Mouse (Mus musculus) MEL (cell line): Measurements from ENCODE around the gene Rapgef4. TPM values are rescaled to one million over a fixed set of nuclear protein-coding genes. Genes with fewer than 3 reads are reported as not detected.

Experiments
- DNase-seq: peaks from one replicate; pipeline ENCODE4 v3.0.0; 2011; ENCODE audit warnings: low read depth, low spot score
- H3K27ac ChIP-seq: 2 replicates; pipeline ENCODE4 v1.5.1; 2012; ENCODE audit warnings: low read depth, mild to moderate bottlenecking, control low read depth, low read length, moderate library complexity; ENCODE audit not compliant: control insufficient read depth
- H3K27me3 ChIP-seq, 2 experiments: fragments of 150-350 bp in 1 of 2; sonication (generic) in 1 of 2; 2 replicates each; pipeline ENCODE4 v1.6.1; 2012; ENCODE audit warnings: low read length in 2 of 2, mild to moderate bottlenecking in 2 of 2, improper control_type of control experiment in 1 of 2, moderate library complexity in 1 of 2; ENCODE audit not compliant: insufficient read depth in 2 of 2, control insufficient read depth in 1 of 2
- H3K36me3 ChIP-seq, 2 experiments: 2 replicates each; pipeline ENCODE4 v1.6.1; 2012 to 2014; ENCODE audit warnings: low read length in 2 of 2, improper control_type of control experiment in 1 of 2, inconsistent platforms in 1 of 2, mild to moderate bottlenecking in 1 of 2; ENCODE audit not compliant: insufficient read depth in 2 of 2, control insufficient read depth in 1 of 2
- H3K4me1 ChIP-seq, 2 experiments: fragments of 150-350 bp in 1 of 2; sonication (generic) in 1 of 2; 2 replicates each; pipeline ENCODE4 v1.6.1; 2012; ENCODE audit warnings: low read length in 2 of 2, improper control_type of control experiment in 1 of 2, mild to moderate bottlenecking in 1 of 2; ENCODE audit not compliant: insufficient read depth in 2 of 2, control insufficient read depth in 1 of 2
- H3K4me3 ChIP-seq, 2 experiments: fragments of 150-350 bp in 1 of 2; sonication (generic) in 1 of 2; 2 replicates each; pipeline ENCODE4 v1.5.1; 2012; ENCODE audit warnings: low read depth in 2 of 2, low read length in 2 of 2, mild to moderate bottlenecking in 2 of 2, moderate library complexity in 2 of 2, control low read depth in 1 of 2, improper control_type of control experiment in 1 of 2; ENCODE audit not compliant: control insufficient read depth in 1 of 2, insufficient read depth in 1 of 2
- H3K79me2 ChIP-seq: 2 replicates; pipeline ENCODE4 v1.6.1; 2012; ENCODE audit warnings: mild to moderate bottlenecking, low read length, moderate library complexity; ENCODE audit not compliant: control insufficient read depth, poor library complexity, insufficient read depth
- H3K9ac ChIP-seq: 2 replicates; pipeline ENCODE4 v1.6.1; 2012; ENCODE audit warnings: low read depth, mild to moderate bottlenecking, control low read depth, low read length, moderate library complexity; ENCODE audit not compliant: control insufficient read depth, poor library complexity, severe bottlenecking
- H3K9me3 ChIP-seq: fragments of 150-350 bp; sonication (generic); replicated peaks from 2 replicates; pipeline ENCODE4 v1.6.1; 2012; ENCODE audit warnings: mild to moderate bottlenecking, low read length, improper control_type of control experiment, moderate library complexity; ENCODE audit not compliant: insufficient read depth
- BHLHE40 ChIP-seq: IDR thresholded peaks from 2 replicates; pipeline ENCODE4 v1.6.1; 2012; ENCODE audit warnings: low read depth, mild to moderate bottlenecking, inconsistent platforms, low read length, improper control_type of control experiment, borderline replicate concordance
- CHD2 ChIP-seq: IDR thresholded peaks from 2 replicates; pipeline ENCODE4 v1.6.1; 2011; ENCODE audit warnings: low read length, improper control_type of control experiment
- CTCF ChIP-seq, 3 experiments: IDR thresholded peaks in 2 of 3; conservative IDR thresholded peaks in 1 of 3; 2 replicates each; pipeline ENCODE4 v1.5.1; 2011 to 2012; ENCODE audit warnings: low read length in 3 of 3, low read depth in 2 of 3, mild to moderate bottlenecking in 2 of 3, improper control_type of control experiment in 1 of 3, inconsistent platforms in 1 of 3, mixed read lengths in 1 of 3, moderate library complexity in 1 of 3; ENCODE audit not compliant: control insufficient read depth in 1 of 3, insufficient read depth in 1 of 3, poor library complexity in 1 of 3, severe bottlenecking in 1 of 3
- E2F4 ChIP-seq: IDR thresholded peaks from 2 replicates; pipeline ENCODE4 v1.6.1; 2011; ENCODE audit warnings: low read depth, low read length, improper control_type of control experiment, borderline replicate concordance
- ELF1 ChIP-seq: IDR thresholded peaks from 2 replicates; pipeline ENCODE4 v1.6.1; 2014; ENCODE audit warnings: low read depth, mild to moderate bottlenecking, inconsistent platforms, low read length, improper control_type of control experiment, moderate library complexity
- GABPA ChIP-seq: IDR thresholded peaks from 2 replicates; pipeline ENCODE4 v1.6.1; 2012; ENCODE audit warnings: low read depth, mild to moderate bottlenecking, inconsistent platforms, low read length, improper control_type of control experiment, moderate library complexity
- HCFC1 ChIP-seq: IDR thresholded peaks from 2 replicates; pipeline ENCODE4 v1.6.1; 2012; ENCODE audit warnings: low read depth, mild to moderate bottlenecking, inconsistent platforms, low read length, improper control_type of control experiment, moderate library complexity
- MAFK ChIP-seq: IDR thresholded peaks from 2 replicates; pipeline ENCODE4 v1.6.1; 2011; ENCODE audit warnings: low read depth, mild to moderate bottlenecking, low read length, improper control_type of control experiment, borderline replicate concordance
- MEF2A ChIP-seq: IDR thresholded peaks from 2 replicates; pipeline ENCODE4 v1.6.1; 2014; ENCODE audit warnings: low read depth, mild to moderate bottlenecking, inconsistent platforms, low read length, improper control_type of control experiment; ENCODE audit not compliant: poor library complexity, insufficient replicate concordance, severe bottlenecking; ENCODE audit errors: extremely low read depth
- MYC ChIP-seq: IDR thresholded peaks from 2 replicates; pipeline ENCODE4 v1.6.1; 2011; ENCODE audit warnings: low read depth, mild to moderate bottlenecking, low read length, improper control_type of control experiment, moderate library complexity
- NELFE ChIP-seq: IDR thresholded peaks from 2 replicates; pipeline ENCODE4 v1.6.1; 2011; ENCODE audit warnings: low read depth, low read length, improper control_type of control experiment
- NRF1 ChIP-seq: IDR thresholded peaks from 2 replicates; pipeline ENCODE4 v1.6.1; 2014; ENCODE audit warnings: low read depth, mild to moderate bottlenecking, inconsistent platforms, low read length, improper control_type of control experiment, moderate library complexity; ENCODE audit not compliant: poor library complexity, insufficient read depth, severe bottlenecking
- POLR2AphosphoS2 ChIP-seq: IDR thresholded peaks from 2 replicates; pipeline ENCODE4 v1.6.1; 2011; ENCODE audit warnings: low read length, improper control_type of control experiment
- RCOR1 ChIP-seq: IDR thresholded peaks from 2 replicates; pipeline ENCODE4 v1.6.1; 2012; ENCODE audit warnings: low read depth, mild to moderate bottlenecking, inconsistent platforms, low read length, improper control_type of control experiment
- TAL1 ChIP-seq: IDR thresholded peaks from 2 replicates; pipeline ENCODE4 v1.6.1; 2012; ENCODE audit warnings: mild to moderate bottlenecking, inconsistent platforms, low read length, moderate library complexity, mixed read lengths
- UBTF ChIP-seq: IDR thresholded peaks from 2 replicates; pipeline ENCODE4 v1.6.1; 2012; ENCODE audit warnings: low read depth, mild to moderate bottlenecking, inconsistent platforms, low read length, improper control_type of control experiment, moderate library complexity, borderline replicate concordance; ENCODE audit not compliant: insufficient read depth
- USF1 ChIP-seq: IDR thresholded peaks from 2 replicates; pipeline ENCODE4 v1.6.1; 2014; ENCODE audit warnings: low read depth, mild to moderate bottlenecking, inconsistent platforms, low read length, improper control_type of control experiment, moderate library complexity
- USF2 ChIP-seq, 2 experiments: IDR thresholded peaks; 2 replicates each; pipeline ENCODE4 v1.6.1; 2011 to 2012; ENCODE audit warnings: improper control_type of control experiment in 2 of 2, low read length in 2 of 2, borderline replicate concordance in 1 of 2, inconsistent platforms in 1 of 2, low read depth in 1 of 2, mild to moderate bottlenecking in 1 of 2; ENCODE audit not compliant: insufficient read depth in 1 of 2
- ZC3H11A ChIP-seq: IDR thresholded peaks from 2 replicates; pipeline ENCODE4 v1.6.1; 2012; ENCODE audit warnings: low read depth, mild to moderate bottlenecking, inconsistent platforms, low read length, improper control_type of control experiment
- ZKSCAN1 ChIP-seq: IDR thresholded peaks from 2 replicates; pipeline ENCODE4 v1.6.1; 2012; ENCODE audit warnings: low read depth, mild to moderate bottlenecking, inconsistent platforms, low read length, improper control_type of control experiment, moderate library complexity
- polyA plus RNA-seq, 2 experiments: library from polyadenylated mRNA; stranded (reverse) in 1 of 2; unstranded in 1 of 2; fragments of >175 nt in 1 of 2; fragments of >200 nt in 1 of 2; gene quantifications; 2 replicates each; pipeline versions ENCODE4 v1.2.1 to v1.2.4; 2012; ENCODE audit warnings: low replicate concordance in 2 of 2, low read depth in 1 of 2; ENCODE audit not compliant: insufficient read length in 2 of 2, insufficient read depth in 1 of 2, missing spikeins in 1 of 2
- total RNA-seq: library from RNA; depleted of rRNA; stranded (reverse); fragments of 300-350 nt; gene quantifications from 2 replicates; pipeline ENCODE4 v1.2.3, GENCODE M21; 2012

Rapgef4 gene
- total and polyA plus RNA-seq, 3 experiments, result not detected

- no peaks in the 10 kb centered on the region for H3K36me3 ChIP-seq
- H3K4me1 ChIP-seq, result 0 out of 4 replicates have a peak, but pooled peaks cover 0 to 2% of the 10 kb centered on the region in 2 experiments
- H3K27me3 ChIP-seq, result 0 out of 4 replicates have a peak, but pooled peaks cover 0 to 2% of the 10 kb centered on the region in 2 experiments
- H3K79me2 ChIP-seq, result no peaks in the 10 kb centered on the region
- TF ChIP-seq CHD2, result no peak
- TF ChIP-seq HCFC1, result no peak
- TF ChIP-seq BHLHE40, result no peak
- TF ChIP-seq NELFE, result no peak
- TF ChIP-seq ZC3H11A, result no peak
- no peak for TF ChIP-seq ZKSCAN1
- H3K27ac ChIP-seq, result no peak overlapping the region
- no peaks in the 10 kb centered on the region for H3K9me3 ChIP-seq
- H3K4me3 ChIP-seq, result no peak overlapping the region
- DNase-seq, result no peak
- no peak overlapping the region for H3K9ac ChIP-seq
Measured at GRCm38 (mm10) chr2:72116103-72116502, 135.1 kb downstream of the Rapgef4 start.

GRCm38 (mm10) chr2:72116698-72117097 lies 135.7 kb downstream of the Rapgef4 start:
- 0 out of 4 replicates have a peak, but pooled peaks cover 0 to 2% of the 10 kb centered on the region in 2 experiments for H3K4me1 ChIP-seq
- no peak overlapping the region for H3K9ac ChIP-seq
- DNase-seq, result no peak
- H3K4me3 ChIP-seq, result no peak overlapping the region
- H3K27ac ChIP-seq, result no peak overlapping the region
- H3K27me3 ChIP-seq, result 0 out of 4 replicates have a peak, but pooled peaks cover 0 to 2% of the 10 kb centered on the region in 2 experiments
- no peaks in the 10 kb centered on the region for H3K79me2 ChIP-seq
- no peaks in the 10 kb centered on the region for H3K9me3 ChIP-seq
- no peaks in the 10 kb centered on the region for H3K36me3 ChIP-seq
- TF ChIP-seq GABPA (no peak), USF1 (no peak), UBTF (no peak), BHLHE40 (no peak), MAFK (no peak), RCOR1 (no peak), TAL1 (no peak), MEF2A (no peak), NRF1 (no peak), CTCF (IDR thresholded peaks at IDR 0.05 in 2 of 3, conservative IDR thresholded peaks at IDR 0.05 in 1 of 3; ENCODE audit: control insufficient read depth in 1 of 3, insufficient read depth in 1 of 3, low read depth in 2 of 3, low read length in 3 of 3, poor library complexity in 1 of 3, severe bottlenecking in 1 of 3) (no peak), USF2 (IDR thresholded peaks at IDR 0.05; ENCODE audit: borderline replicate concordance in 1 of 2, insufficient read depth in 1 of 2, low read depth in 1 of 2, low read length in 2 of 2) (no peak), E2F4 (no peak), MYC (no peak), POLR2AphosphoS2 (no peak), ELF1 (no peak)
